Mouse (Mus musculus): ENCODE data around the gene Rcan1.

Rcan1 gene

GRCm38 (mm10) chr16:92348941-92349340, 121.7 kb downstream of the Rcan1 start:
- DNase-seq (ENCODE audit: low spot score in 2 of 2): no peak

- DNase-seq (ENCODE audit: low spot score in 2 of 2): no peak
Observed at GRCm38 (mm10) chr16:92346297-92346916, 124.3 kb downstream of the Rcan1 start.

GRCm38 (mm10) chr16:92345177-92345576, 125.5 kb downstream of the Rcan1 start:
- no peak for DNase-seq (ENCODE audit: low spot score in 2 of 2)
